Mouse (Mus musculus): ENCODE data around the gene Mrgprb2. TPM values are rescaled to one million over a fixed set of nuclear protein-coding genes. Genes with fewer than 3 reads are reported as not detected.

Gene Mrgprb2
- under 1 TPM in 1 of 2 experiments, not detected in 1; 0.15 TPM for total RNA-seq (2021)
- long read RNA-seq, experiment 1: 0 reads
- long read RNA-seq, experiment 2: 0 reads

DNA sequence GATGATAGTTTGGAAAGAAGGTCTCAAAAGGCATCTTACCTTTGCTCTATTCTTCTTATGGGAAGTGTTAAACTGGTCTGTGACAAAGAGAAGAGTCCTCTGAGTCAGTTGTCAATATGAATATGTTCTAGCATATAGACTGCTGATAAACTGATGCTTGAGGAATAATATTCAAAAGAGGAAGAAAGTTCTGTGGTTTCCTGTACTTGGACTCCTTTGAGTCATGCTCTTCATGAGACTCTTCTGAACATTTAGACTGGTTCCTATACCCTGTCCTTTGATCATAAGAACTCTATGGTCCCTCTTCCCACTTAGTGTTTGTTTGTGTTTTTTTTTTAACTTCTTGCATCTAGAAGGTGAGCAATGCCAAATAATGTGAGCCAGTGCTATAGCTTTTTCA is at the start of gene Mrgprb2:
Gene Mrgprb2, minus strand, starts transcription at position 101 of the 400 bp plus-strand sequence.
- DNase-seq: no peak
- TF ChIP-seq CTCF (IDR thresholded peaks at IDR 0.05): no peak
- intact Hi-C loops (cut with DNase I): no loop called here
- Histone ChIP-seq H3K4me3 (no peak within 1 kb of the TSS), H3K27ac (no peak within 1 kb of the TSS)

Other genes with a start within 250 kb of the Mrgprb2 start
- not detected for gene Mrgprb8, start 169.6 kb downstream of the Mrgprb2 start, total RNA-seq (2021)
- under 1 TPM; 0.20 to 0.25 TPM for gene Mrgprb1, start 101.7 kb downstream of the Mrgprb2 start, total RNA-seq (2021)
- under 1 TPM in 1 of 2 experiments, not detected in 1; 0.11 TPM for gene Mrgprx2, start 58.8 kb downstream of the Mrgprb2 start, total RNA-seq (2021)
- gene Mrgprb3, start 85.7 kb upstream of the Mrgprb2 start, total RNA-seq (2021): not detected
- gene Zdhhc13, start 230.9 kb upstream of the Mrgprb2 start, total RNA-seq (2021): 1 to 10 TPM; 3.6 to 4.0 TPM